Mouse (Mus musculus): Measurements from ENCODE around the gene Xpa. TPM values are rescaled to one million over a fixed set of nuclear protein-coding genes. Genes with fewer than 3 reads are reported as not detected.

Xpa gene
- polyA plus RNA-seq, 1 experiment from 2014 or later, result 12.3 TPM

DNA sequence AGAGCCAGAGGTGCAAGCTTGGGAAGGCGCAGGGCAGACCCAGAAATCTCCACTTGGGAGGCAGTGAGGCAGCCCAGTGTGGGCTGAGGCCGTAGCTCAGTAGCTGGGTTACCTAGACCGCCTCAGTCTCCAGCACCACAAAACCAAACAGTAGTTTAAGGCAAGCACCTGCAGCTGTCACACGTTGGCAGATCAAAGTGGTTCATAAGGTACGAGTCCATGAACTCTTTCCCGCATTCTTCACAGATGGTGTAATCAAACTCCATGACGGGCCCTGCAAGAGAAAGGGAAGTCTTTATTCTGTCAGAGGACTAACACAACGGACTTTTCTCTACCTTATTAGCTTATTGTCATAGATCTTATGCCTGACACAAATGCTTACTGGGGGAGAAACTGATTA is 10.7 kb downstream of the Xpa start:
- H3K27me3 ChIP-seq (replicated peaks), result no peaks in the 10 kb centered on the region
- peaks cover 81% of the 10 kb centered on the region for H3K36me3 ChIP-seq
- H3K4me3 ChIP-seq, result no peak overlapping the region
- WGBS (ENCODE audit: insufficient replicate concordance), result 83% methylated on average over 8 of the region's 8 CpGs
- H3K27ac ChIP-seq, result no peak overlapping the region
- H3K9me3 ChIP-seq (replicated peaks), result no peaks in the 10 kb centered on the region
- H3K4me1 ChIP-seq, result no peaks in the 10 kb centered on the region
- ATAC-seq, result no peak
- H3K4me2 ChIP-seq, result no peak overlapping the region
- H3K9ac ChIP-seq, result no peak overlapping the region

DNA sequence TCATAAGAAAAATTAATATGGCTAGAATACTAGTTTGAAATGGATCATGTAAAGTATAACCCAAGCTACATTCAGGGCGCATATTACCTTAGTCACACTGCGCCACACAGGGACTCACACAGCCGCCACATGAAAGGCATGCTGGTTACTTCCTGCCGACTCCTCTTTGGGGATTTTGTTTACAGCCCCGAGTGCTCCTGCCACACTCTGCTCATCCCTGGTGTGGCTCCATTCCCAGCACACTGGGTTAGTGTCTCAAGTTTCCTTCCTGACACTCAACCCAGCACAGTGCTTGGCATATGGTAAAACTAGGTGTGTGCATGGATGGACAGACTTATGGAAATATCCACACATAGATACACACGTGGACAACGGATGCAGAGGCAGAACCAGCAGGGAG is 13.9 kb downstream of the Xpa start:
- Histone ChIP-seq H3K4me2 (no peak overlapping the region), H3K27me3 (replicated peaks) (no peaks in the 10 kb centered on the region), H3K4me3 (no peak overlapping the region), H3K9me3 (replicated peaks) (no peaks in the 10 kb centered on the region), H3K4me1 (no peaks in the 10 kb centered on the region), H3K27ac (no peak overlapping the region), H3K36me3 (peaks cover 82% of the 10 kb centered on the region), H3K9ac (no peak overlapping the region)
- no peak for ATAC-seq
- WGBS (ENCODE audit: insufficient replicate concordance), result 82% methylated on average over 7 of the region's 7 CpGs

DNA sequence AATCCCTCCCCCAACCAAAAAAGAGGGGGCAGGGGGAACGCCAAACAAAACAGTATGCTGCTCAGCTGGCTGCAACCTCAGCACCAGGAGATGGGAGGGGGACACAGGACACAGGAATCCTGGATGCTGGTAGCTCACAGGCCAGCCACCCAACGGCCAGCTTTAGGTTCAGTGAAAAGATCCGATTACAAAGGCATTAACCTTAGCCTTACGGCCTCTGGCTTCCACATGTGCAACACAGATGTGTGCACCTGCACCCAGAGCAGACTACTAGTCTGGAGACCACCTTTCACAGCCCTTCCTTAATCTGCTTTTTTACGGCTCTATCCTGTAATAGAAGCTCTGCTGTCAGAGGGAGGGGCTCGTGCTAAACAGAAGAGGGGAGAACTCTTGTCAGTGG is 14.9 kb downstream of the Xpa start:
- H3K27me3 ChIP-seq (replicated peaks), result no peaks in the 10 kb centered on the region
- H3K4me1 ChIP-seq, result no peaks in the 10 kb centered on the region
- no peak overlapping the region for H3K4me2 ChIP-seq
- 73% methylated on average over 6 of the region's 6 CpGs for WGBS (ENCODE audit: insufficient replicate concordance)
- no peak overlapping the region for H3K4me3 ChIP-seq
- H3K9ac ChIP-seq, result no peak overlapping the region
- H3K27ac ChIP-seq, result no peak overlapping the region
- no peak for ATAC-seq
- no peaks in the 10 kb centered on the region for H3K9me3 ChIP-seq (replicated peaks)
- peaks cover 90% of the 10 kb centered on the region for H3K36me3 ChIP-seq

DNA sequence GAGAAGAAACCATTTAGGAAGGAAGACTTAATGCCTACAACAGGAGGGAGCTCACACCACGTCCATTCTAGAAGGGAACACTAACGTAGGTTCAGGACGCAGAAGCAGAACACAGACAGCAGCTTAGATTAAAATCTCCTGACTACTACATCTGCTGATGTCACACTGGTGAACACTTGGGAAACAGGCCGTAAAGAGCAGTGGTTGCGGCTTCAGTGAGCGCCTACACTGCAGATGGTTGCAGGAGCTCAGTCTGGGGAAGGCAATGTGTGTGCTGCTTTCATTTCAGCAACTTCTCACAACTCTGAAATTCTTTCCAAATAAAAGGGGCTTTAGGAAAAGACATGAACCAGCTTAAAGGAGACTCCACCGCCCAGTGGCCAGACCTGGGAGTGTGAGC is 18.6 kb downstream of the Xpa start:
- Histone ChIP-seq H3K9me3 (replicated peaks) (no peaks in the 10 kb centered on the region), H3K36me3 (peaks cover 89% of the 10 kb centered on the region), H3K4me3 (no peak overlapping the region), H3K4me1 (no peaks in the 10 kb centered on the region), H3K4me2 (no peak overlapping the region), H3K27me3 (replicated peaks) (no peaks in the 10 kb centered on the region), H3K9ac (no peak overlapping the region), H3K27ac (no peak overlapping the region)
- ATAC-seq, result no peak
- 83% methylated on average over 7 of the region's 7 CpGs for WGBS (ENCODE audit: insufficient replicate concordance)

DNA sequence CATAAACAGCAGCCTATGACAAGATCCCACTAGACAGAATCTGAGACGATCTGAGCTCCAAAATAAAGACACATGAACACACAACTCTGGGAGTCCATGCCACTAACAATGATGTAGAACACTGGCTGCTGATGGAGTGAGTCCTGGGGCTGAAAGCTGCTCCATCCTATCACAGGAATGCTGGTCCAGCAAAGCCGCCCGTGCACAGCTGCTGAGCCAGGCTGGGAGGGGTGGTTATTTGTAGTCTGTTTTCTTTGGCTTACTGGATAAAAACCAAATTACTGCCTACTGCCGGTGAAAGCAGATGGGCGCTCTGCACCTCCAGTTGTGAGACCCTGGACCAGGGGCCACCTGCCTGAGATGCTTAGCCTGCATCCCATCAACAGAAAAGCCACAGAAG is 19.1 kb downstream of the Xpa start:
- Histone ChIP-seq H3K27ac (no peak overlapping the region), H3K9me3 (replicated peaks) (no peaks in the 10 kb centered on the region), H3K4me3 (no peak overlapping the region), H3K9ac (no peak overlapping the region), H3K4me1 (no peaks in the 10 kb centered on the region), H3K4me2 (no peak overlapping the region), H3K36me3 (peaks cover 89% of the 10 kb centered on the region), H3K27me3 (replicated peaks) (no peaks in the 10 kb centered on the region)
- no peak for ATAC-seq
- WGBS (ENCODE audit: insufficient replicate concordance), result 82% methylated on average over 5 of the region's 5 CpGs

DNA sequence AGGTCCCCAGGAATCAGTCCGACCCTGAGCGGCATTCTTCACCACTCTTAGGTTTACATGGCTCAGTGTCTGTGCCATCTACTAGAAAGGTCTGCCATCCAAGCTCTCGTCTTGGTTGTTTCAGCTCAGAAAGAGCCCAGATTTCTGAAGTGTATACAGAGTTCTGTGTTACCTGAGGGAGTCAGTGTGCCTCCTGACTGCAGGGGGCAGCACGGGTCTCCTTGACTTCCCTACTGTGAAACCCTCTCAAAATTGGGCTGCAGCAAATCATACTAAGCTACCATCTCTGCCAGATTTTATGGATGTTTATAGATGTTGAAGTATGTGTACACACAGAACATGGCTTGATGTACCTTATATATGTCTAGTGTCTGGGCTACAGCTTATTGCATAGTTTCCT is 19.8 kb downstream of the Xpa start:
- peaks cover 89% of the 10 kb centered on the region for H3K36me3 ChIP-seq
- H3K4me1 ChIP-seq, result no peaks in the 10 kb centered on the region
- H3K27ac ChIP-seq, result no peak overlapping the region
- no peak overlapping the region for H3K9ac ChIP-seq
- H3K4me2 ChIP-seq, result no peak overlapping the region
- 74% methylated on average over 4 of the region's 4 CpGs for WGBS (ENCODE audit: insufficient replicate concordance)
- H3K27me3 ChIP-seq (replicated peaks), result no peaks in the 10 kb centered on the region
- ATAC-seq, result no peak
- no peak overlapping the region for H3K4me3 ChIP-seq
- H3K9me3 ChIP-seq (replicated peaks), result no peaks in the 10 kb centered on the region

DNA sequence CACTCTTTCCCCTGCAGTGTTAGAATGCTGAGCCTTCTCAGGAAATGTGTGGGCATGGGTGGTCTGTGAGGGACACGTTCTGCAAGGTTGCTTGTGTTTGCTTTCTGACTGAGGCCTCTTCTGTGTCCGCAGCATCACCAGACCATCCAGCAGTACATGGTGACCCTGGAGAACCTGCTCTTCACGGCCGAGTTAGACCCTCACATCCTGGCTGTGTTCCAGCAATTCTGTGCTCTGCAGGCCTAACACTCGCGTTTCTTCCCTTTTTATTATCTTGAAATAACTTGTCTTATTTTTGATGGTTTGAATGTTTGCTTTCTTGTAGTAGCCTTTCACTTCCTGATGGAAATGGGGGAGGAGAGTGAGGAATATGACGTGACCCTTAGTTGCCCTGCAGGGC is 24.4 kb downstream of the Xpa start:
- no peaks in the 10 kb centered on the region for H3K27me3 ChIP-seq (replicated peaks)
- no peak overlapping the region for H3K4me3 ChIP-seq
- H3K4me2 ChIP-seq, result no peak overlapping the region
- no peaks in the 10 kb centered on the region for H3K4me1 ChIP-seq
- H3K36me3 ChIP-seq, result peaks cover 96% of the 10 kb centered on the region
- 72% methylated on average over 7 of the region's 7 CpGs for WGBS (ENCODE audit: insufficient replicate concordance)
- H3K9ac ChIP-seq, result no peak overlapping the region
- no peak overlapping the region for H3K27ac ChIP-seq
- no peaks in the 10 kb centered on the region for H3K9me3 ChIP-seq (replicated peaks)
- no peak for ATAC-seq

DNA sequence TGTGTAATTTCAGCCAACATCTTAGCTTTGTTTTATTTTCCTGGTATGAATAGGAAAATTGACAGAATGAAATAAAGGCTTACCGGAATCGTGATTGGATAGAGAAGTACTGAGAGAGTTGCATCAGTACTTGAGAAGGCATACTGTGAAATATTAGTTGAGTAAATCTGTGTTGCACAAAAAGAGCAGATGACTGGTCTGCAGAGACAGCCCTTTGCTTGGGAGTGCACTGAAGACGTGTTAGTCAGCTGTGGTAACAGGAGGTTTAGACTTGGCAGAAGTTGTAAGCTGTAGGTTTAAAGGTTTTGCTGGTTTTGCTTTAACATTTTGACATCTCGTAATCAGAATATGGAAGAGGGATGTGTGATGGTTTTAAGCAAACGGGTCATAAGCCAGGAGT is 30.3 kb downstream of the Xpa start:
- Histone ChIP-seq H3K4me3 (no peak overlapping the region), H3K9ac (no peak overlapping the region), H3K36me3 (peaks cover 100% of the 10 kb centered on the region), H3K4me2 (no peak overlapping the region), H3K9me3 (replicated peaks) (no peaks in the 10 kb centered on the region), H3K4me1 (no peaks in the 10 kb centered on the region), H3K27ac (no peak overlapping the region), H3K27me3 (replicated peaks) (no peaks in the 10 kb centered on the region)
- whole genome bisulfite sequencing (ENCODE audit: insufficient replicate concordance), result 84% methylated on average over 5 of the region's 5 CpGs
- no peak for ATAC-seq

DNA sequence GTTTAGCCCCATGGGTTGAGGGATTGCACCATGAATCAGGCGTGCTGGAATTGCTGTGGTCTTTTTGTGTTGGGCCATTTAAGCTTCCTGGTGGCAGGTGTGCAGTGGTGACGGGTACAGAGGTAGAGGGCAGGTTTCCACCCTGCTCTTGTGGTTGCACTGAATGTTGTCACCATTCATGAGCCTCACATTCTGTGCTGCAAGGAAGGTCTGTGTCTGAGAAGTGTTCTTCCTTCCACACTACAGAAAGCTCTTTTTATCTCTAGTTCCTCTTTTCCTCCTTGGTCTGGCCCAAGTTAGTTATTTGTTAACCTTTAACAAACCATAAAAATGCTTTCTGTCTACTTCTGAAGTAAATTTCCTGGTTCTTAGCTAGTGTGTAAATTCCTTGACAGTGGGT is 32.1 kb downstream of the Xpa start:
- Histone ChIP-seq H3K9ac (no peak overlapping the region), H3K4me2 (no peak overlapping the region), H3K9me3 (replicated peaks) (no peaks in the 10 kb centered on the region), H3K36me3 (peaks cover 99% of the 10 kb centered on the region), H3K4me1 (no peaks in the 10 kb centered on the region), H3K27me3 (replicated peaks) (no peaks in the 10 kb centered on the region), H3K27ac (no peak overlapping the region), H3K4me3 (no peak overlapping the region)
- 64% methylated on average over 2 of the region's 2 CpGs for WGBS (ENCODE audit: insufficient replicate concordance)
- ATAC-seq, result no peak

DNA sequence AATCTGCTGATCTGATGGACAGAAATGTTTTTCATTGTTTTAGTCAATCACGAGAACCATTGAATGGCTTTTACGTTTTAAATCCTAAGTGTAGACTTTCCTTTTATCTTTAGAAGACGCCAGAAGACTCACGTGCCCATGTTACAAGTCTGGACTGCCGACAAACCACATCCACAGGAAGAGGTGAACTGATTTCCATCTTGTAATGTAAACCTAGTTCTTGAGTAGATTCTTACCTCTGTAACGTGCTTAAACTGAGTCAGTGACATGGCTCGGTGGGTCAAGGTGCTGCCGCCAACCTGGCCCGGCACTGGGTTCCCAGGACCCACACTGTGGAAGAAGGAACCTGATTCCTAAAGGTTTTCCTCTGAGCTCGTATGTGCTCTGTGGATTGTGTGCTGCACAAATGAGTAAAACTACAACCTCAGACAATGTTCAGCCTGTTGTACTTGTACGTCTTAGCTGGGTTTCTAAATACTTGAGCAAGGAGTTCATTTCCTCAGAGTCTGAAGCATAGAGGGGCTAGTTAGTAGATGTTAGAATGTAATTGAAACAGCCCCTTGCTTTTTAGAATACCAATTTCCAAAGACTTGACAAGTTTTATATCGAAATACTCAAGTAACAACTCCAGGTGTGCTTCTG is 44.1 kb downstream of the Xpa start:
- Histone ChIP-seq H3K4me1 (peaks cover 5% of the 10 kb centered on the region), H3K27ac (no peak overlapping the region), H3K4me3 (no peak overlapping the region), H3K9me3 (replicated peaks) (no peaks in the 10 kb centered on the region), H3K27me3 (replicated peaks) (no peaks in the 10 kb centered on the region), H3K9ac (no peak overlapping the region), H3K36me3 (peaks cover 97% of the 10 kb centered on the region), H3K4me2 (no peak overlapping the region)
- no peak for ATAC-seq
- 87% methylated on average over 12 of the region's 12 CpGs for WGBS (ENCODE audit: insufficient replicate concordance)

DNA sequence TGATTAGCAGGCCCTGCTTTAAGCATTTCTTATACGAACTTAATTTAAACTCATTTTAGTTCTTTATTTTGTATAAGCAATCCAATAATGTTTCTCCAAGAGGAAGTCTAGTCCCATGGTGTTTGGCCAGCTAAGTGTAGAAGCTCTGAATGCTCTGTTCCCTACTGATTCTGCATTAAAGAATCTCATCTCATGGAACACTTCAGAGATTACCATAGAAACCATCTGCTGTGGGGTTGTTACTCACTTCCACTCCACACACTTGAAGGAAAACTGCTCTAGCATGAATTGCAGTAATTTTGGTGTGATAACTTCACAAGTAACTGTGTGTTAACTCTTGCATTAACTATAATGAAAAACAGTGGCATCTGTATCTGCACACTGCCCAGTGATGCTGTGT is 49.2 kb downstream of the Xpa start:
- H3K27ac ChIP-seq, result no peak overlapping the region
- no peaks in the 10 kb centered on the region for H3K27me3 ChIP-seq (replicated peaks)
- no peak for ATAC-seq
- WGBS (ENCODE audit: insufficient replicate concordance), result 81% methylated on average over 1 of the region's 1 CpGs
- H3K4me3 ChIP-seq, result no peak overlapping the region
- peaks cover 14% of the 10 kb centered on the region for H3K4me1 ChIP-seq
- H3K9me3 ChIP-seq (replicated peaks), result no peaks in the 10 kb centered on the region
- no peak overlapping the region for H3K9ac ChIP-seq
- H3K36me3 ChIP-seq, result peaks cover 74% of the 10 kb centered on the region
- no peak overlapping the region for H3K4me2 ChIP-seq

DNA sequence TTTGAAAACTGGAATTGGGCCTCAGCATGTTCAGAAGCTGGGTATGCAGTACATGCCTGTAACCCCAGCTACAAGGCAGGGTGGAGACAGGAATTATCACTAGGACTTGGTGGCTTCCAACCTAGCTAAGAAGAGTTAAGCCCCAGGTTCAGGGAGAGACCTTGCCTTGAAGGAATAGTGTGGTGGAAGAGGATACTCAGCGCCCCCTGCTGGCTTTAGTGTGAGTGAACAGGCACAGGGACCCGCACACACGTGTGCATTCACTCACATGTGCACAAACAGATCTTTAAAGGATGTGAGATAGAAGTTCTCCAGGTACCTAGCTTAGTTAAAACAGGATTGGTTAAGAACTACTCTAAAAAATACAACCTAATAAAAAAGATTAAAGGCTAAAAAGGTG is 51.8 kb downstream of the Xpa start:
- 65% methylated on average over 3 of the region's 3 CpGs for WGBS (ENCODE audit: insufficient replicate concordance)
- ATAC-seq, result no peak
- no peak overlapping the region for H3K9ac ChIP-seq
- no peaks in the 10 kb centered on the region for H3K27me3 ChIP-seq (replicated peaks)
- H3K27ac ChIP-seq, result no peak overlapping the region
- peaks cover 49% of the 10 kb centered on the region for H3K36me3 ChIP-seq
- H3K4me3 ChIP-seq, result no peak overlapping the region
- no peak overlapping the region for H3K4me2 ChIP-seq
- peaks cover 27% of the 10 kb centered on the region for H3K4me1 ChIP-seq
- no peaks in the 10 kb centered on the region for H3K9me3 ChIP-seq (replicated peaks)
